Mouse (Mus musculus) macrophage (primary cell): ENCODE results near the gene Elob. TPM values are rescaled to one million over a fixed set of nuclear protein-coding genes. Genes with fewer than 3 reads are reported as not detected.

Experiments
- H3K27ac ChIP-seq: fragments of 350-480 bp; formaldehyde crosslinking; 2 replicates; pipeline ENCODE4 v1.9.0; 2021
- H3K36me3 ChIP-seq: fragments of 350-480 bp; formaldehyde crosslinking; 2 replicates; pipeline ENCODE4 v1.9.0; 2021; ENCODE audit errors: inconsistent target
- H3K4me3 ChIP-seq: fragments of 350-480 bp; formaldehyde crosslinking; 2 replicates; pipeline ENCODE4 v1.9.0; 2021; ENCODE audit errors: inconsistent target
- H3K79me2 ChIP-seq: fragments of 350-480 bp; formaldehyde crosslinking; 2 replicates; pipeline ENCODE4 v1.9.0; 2021; ENCODE audit errors: inconsistent target
- WGBS: methylation state at CpG from one replicate; pipeline ENCODE4 v1.1.7; 2026; ENCODE audit warnings: inconsistent platforms; ENCODE audit not compliant: missing documents; 5-methylcytosine and 5-hydroxymethylcytosine counted together
- polyA plus RNA-seq: library from polyadenylated mRNA; stranded (reverse); fragments of 250-400 nt; gene quantifications from 3 replicates; pipeline ENCODE4 v1.2.4, GENCODE M21; 2018; ENCODE audit warnings: inconsistent platforms

Elob gene
- polyA plus RNA-seq, 1 experiment from 2014 or later = 177 TPM

- no peak overlapping the region for H3K27ac ChIP-seq
- no peak overlapping the region for H3K4me3 ChIP-seq
- H3K36me3 ChIP-seq = no peaks in the 10 kb centered on the region
- 78% methylated on average over 21 of the region's 23 CpGs for WGBS
- no peaks in the 10 kb centered on the region for H3K79me2 ChIP-seq
Observed at GRCm38 (mm10) chr17:23843141-23843811, 14.3 kb upstream of the Elob start.

DNA sequence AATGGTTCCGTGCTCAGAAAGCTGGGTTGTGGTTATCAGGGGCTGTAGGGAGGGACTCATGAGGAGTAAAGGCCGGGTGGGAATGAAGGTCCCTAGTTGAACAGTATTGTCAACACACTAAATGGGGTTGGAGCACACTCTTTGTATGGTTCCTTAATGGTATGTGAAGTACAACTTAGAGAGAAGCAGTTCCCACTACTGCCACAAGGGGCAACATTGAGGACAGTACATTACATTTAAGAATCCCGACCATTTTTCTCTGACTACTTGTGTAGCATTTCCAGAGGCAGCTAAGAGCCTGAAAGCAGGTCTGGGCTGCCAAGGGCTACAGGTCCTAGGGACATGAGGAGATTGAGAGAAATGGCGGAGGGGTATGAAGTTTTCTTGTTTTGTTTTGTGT is 12.2 kb upstream of the Elob start:
- 34% methylated on average over 4 of the region's 4 CpGs for WGBS

GRCm38 (mm10) chr17:23836006-23836575 is 7.2 kb upstream of the Elob start, which contains the start of gene Prss33:
Gene Prss33 (minus strand): TSS chr17:23836056.
- H3K4me3 ChIP-seq = no peak within 1 kb of the TSS
- H3K79me2 ChIP-seq = no peaks in the 10 kb centered on the region
- WGBS = 95% methylated on average over 8 of the region's 8 CpGs
- no peak within 1 kb of the TSS for H3K27ac ChIP-seq
- no peaks in the 10 kb centered on the region for H3K36me3 ChIP-seq

More for the DNA sequence above, 12.2 kb upstream of the Elob start:
- Histone ChIP-seq H3K4me3 (no peak overlapping the region), H3K79me2 (no peaks in the 10 kb centered on the region), H3K36me3 (no peaks in the 10 kb centered on the region), H3K27ac (no peak overlapping the region)

DNA sequence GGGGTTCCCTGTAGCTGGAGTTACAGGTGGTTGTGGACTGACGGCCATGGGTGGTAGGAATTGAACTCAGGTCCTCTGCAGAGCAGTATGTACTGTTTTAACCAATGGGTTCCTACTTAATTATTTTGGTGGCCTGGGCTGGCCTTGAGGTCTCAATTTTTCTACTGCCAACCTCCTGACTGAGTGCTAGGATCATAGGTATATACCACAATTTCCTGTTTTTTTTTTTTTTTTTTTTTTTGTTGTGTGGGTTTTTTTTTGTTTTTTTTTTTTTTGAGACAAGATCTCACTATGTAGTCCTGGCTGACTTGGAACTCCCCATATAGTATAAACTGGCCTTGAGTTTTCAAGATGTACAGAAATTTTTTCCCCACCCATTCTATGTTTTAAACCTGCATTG is 2.3 kb upstream of the Elob start:
- H3K27ac ChIP-seq = no peak overlapping the region
- WGBS = 92% methylated on average over 1 of the region's 1 CpGs
- H3K36me3 ChIP-seq = no peaks in the 10 kb centered on the region
- H3K4me3 ChIP-seq = no peak overlapping the region
- peaks cover 25% of the 10 kb centered on the region for H3K79me2 ChIP-seq

DNA sequence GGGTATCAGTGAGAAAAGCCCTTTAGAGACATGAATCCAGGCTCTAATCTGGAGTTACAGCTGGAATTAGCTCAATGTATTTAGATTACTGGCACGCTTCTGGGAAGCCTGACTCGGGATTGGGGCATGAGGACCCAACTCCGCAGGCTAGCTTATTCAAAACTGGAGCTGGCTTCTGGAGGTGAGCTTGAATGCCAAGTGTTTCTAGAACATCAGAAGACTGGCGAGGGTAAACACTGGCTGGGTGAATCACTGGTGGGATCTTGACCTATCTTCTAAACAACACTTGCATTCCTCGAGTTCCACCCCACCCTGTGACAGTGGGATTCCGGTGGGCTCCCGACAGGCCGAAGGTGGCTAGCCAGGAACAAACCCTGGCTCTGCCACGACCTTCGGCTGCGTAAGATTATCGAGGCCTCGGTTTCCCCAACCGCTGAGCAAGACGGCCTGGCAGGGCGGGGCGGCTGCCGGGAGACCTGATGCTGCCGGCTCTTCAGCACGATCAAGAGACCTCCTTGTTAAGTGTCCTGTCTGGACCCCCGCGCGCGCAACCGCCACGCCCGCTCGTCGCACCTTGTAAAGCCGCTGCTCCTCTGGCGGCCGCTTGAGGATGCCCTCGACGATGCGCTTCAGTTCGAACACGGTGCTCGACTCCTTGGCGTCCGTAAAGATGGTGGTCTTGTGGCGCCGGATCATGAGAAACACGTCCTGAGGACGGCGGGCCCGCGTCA is 500 bp downstream of the Elob start:
- WGBS = 3% methylated on average over 47 of the region's 47 CpGs
- Histone ChIP-seq H3K36me3 (peaks cover 15% of the 10 kb centered on the region), H3K27ac (peak overlapping the region; percentile 34), H3K79me2 (peaks cover 28% of the 10 kb centered on the region), H3K4me3 (peak overlapping the region; percentile 78)

DNA sequence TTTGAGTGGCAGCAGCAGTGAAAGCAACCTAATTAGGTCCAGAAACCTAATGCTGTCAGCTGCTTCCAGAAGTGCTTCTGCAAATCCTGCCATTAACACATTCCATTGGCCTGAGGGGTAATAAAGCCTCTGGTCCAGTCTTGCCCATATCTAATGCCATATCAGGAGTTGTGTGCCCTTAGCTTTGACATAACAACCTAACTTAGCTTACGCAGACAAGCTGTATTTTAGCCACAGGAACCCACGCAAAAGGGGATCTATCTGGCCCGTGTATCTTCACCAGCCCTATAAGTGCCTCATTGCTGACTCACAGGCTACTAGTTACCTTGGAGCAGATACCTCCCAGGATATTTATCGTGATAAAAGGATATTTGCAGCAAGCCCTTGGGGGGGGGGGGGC is 3.3 kb downstream of the Elob start:
- Histone ChIP-seq H3K4me3 (no peak overlapping the region), H3K79me2 (peaks cover 32% of the 10 kb centered on the region), H3K36me3 (peaks cover 43% of the 10 kb centered on the region), H3K27ac (no peak overlapping the region)
- 87% methylated on average over 4 of the region's 4 CpGs for WGBS

DNA sequence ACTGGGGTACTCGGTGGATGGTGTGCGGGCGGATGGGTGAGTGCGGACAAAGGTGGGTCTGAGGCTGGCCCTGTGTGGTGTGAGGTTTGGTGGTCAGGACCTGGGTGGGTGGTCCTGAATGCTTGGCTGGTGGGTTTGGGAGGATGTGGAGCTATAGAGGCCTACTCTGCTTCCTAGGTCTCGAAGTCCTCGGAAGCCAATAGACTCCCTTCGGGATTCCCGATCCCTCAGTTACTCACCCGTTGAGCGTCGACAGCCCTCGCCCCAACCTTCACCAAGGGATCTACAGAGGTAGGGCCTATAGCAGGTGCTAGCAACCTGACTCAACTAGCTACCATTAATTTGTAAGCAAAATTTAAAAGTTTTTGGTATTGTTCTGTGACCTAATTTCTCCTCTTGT is 5.3 kb downstream of the Elob start:
- Histone ChIP-seq H3K27ac (no peak overlapping the region), H3K36me3 (peaks cover 63% of the 10 kb centered on the region), H3K4me3 (no peak overlapping the region), H3K79me2 (peaks cover 51% of the 10 kb centered on the region)
- 96% methylated on average over 12 of the region's 12 CpGs for WGBS

DNA sequence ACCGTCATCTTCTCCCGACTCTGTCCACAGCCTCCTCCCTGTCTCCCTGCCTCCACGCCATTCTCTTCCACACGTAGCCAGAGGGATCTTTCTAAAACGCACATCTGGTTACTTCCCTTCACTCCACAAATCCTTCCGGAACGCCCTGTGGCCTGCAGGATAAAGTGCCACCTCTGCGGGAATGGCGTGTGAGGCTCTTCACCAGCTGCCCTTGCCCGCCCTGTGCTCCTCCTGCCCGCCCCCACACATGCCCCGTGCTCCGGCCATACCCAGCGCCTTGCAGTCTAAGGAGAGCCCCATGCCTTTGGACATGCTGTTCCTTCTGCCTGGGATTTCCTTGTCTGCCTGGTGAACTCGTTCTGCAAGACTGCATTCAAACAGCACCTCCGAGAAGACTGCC is 5.9 kb downstream of the Elob start:
- no peak overlapping the region for H3K4me3 ChIP-seq
- H3K27ac ChIP-seq = no peak overlapping the region
- 94% methylated on average over 15 of the region's 16 CpGs for WGBS
- peaks cover 69% of the 10 kb centered on the region for H3K36me3 ChIP-seq
- peaks cover 51% of the 10 kb centered on the region for H3K79me2 ChIP-seq

GRCm38 (mm10) chr17:23822094-23822493 is 6.8 kb downstream of the Elob start:
- Histone ChIP-seq H3K36me3 (peaks cover 78% of the 10 kb centered on the region), H3K27ac (no peak overlapping the region), H3K4me3 (no peak overlapping the region), H3K79me2 (peaks cover 51% of the 10 kb centered on the region; the same call in 1 of the 2 replicates)
- 91% methylated on average over 4 of the region's 6 CpGs for WGBS

- no peak overlapping the region for H3K4me3 ChIP-seq
- peaks cover 92% of the 10 kb centered on the region for H3K36me3 ChIP-seq
- H3K27ac ChIP-seq = no peak overlapping the region
- WGBS = 98% methylated on average over 4 of the region's 5 CpGs
- peaks cover 53% of the 10 kb centered on the region; the same call in 1 of the 2 replicates for H3K79me2 ChIP-seq
Observed at GRCm38 (mm10) chr17:23820731-23821130, 8.2 kb downstream of the Elob start.

GRCm38 (mm10) chr17:23819235-23819634 is 9.7 kb downstream of the Elob start:
- no peak overlapping the region for H3K27ac ChIP-seq
- peaks cover 68% of the 10 kb centered on the region; the same call in 1 of the 2 replicates for H3K79me2 ChIP-seq
- H3K36me3 ChIP-seq = peaks cover 98% of the 10 kb centered on the region
- H3K4me3 ChIP-seq = no peak overlapping the region
- WGBS = 96% methylated on average over 22 of the region's 25 CpGs

DNA sequence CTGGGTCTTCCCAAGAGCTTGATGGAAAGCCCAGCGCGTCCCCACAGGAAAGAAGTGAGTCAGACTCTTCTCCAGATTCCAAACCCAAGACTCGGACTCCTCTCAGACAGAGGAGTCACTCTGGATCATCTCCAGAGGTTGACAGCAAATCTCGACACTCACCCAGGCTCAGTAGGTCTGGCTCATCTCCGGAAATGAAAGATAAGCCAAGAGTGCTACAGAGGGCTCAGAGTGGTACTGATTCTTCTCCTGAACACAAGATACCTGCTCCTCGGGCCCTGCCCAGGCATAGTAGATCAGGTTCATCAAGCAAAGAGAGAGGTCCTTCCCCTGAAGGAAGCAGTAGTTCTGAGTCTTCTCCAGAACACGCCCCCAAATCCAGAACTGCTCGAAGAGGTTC is 10.4 kb downstream of the Elob start:
- peaks cover 74% of the 10 kb centered on the region for H3K79me2 ChIP-seq
- WGBS = 96% methylated on average over 8 of the region's 8 CpGs
- H3K4me3 ChIP-seq = no peak overlapping the region
- peaks cover 99% of the 10 kb centered on the region for H3K36me3 ChIP-seq
- H3K27ac ChIP-seq = no peak overlapping the region

DNA sequence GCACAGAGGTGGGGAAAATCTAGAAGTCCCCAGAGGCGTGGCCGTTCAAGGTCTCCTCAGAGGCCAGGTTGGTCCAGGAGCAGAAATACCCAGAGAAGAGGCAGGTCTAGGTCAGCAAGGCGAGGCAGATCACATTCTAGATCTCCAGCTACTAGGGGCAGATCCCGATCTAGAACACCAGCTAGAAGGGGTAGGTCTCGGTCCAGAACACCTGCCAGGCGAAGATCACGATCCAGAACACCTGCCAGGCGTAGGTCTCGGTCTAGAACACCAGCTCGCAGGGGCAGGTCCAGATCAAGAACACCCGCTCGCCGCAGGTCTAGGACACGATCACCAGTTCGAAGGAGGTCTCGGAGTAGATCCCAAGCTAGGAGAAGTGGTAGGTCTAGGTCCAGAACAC is 13.3 kb downstream of the Elob start:
- Histone ChIP-seq H3K36me3 (peaks cover 97% of the 10 kb centered on the region), H3K79me2 (peaks cover 99% of the 10 kb centered on the region), H3K4me3 (no peak overlapping the region), H3K27ac (no peak overlapping the region)
- WGBS = 93% methylated on average over 16 of the region's 16 CpGs

GRCm38 (mm10) chr17:23807918-23808317 is 21.0 kb downstream of the Elob start:
- H3K4me3 ChIP-seq = no peak overlapping the region
- peaks cover 94% of the 10 kb centered on the region for H3K79me2 ChIP-seq
- 81% methylated on average over 3 of the region's 3 CpGs for WGBS
- H3K36me3 ChIP-seq = peaks cover 54% of the 10 kb centered on the region
- no peak overlapping the region for H3K27ac ChIP-seq

GRCm38 (mm10) chr17:23806867-23807266 is 22.1 kb downstream of the Elob start:
- 73% methylated on average over 12 of the region's 25 CpGs for WGBS
- peaks cover 83% of the 10 kb centered on the region for H3K79me2 ChIP-seq
- peaks cover 43% of the 10 kb centered on the region for H3K36me3 ChIP-seq
- no peak overlapping the region for H3K27ac ChIP-seq
- H3K4me3 ChIP-seq = no peak overlapping the region
